Mouse (Mus musculus) cerebellum, adult 9-11 months (tissue): Measurements from ENCODE around the gene Dpm2.

Experiments used
- DNase-seq: peaks from one replicate; pipeline ENCODE4 v3.0.0; 2022

Gene Dpm2

DNA sequence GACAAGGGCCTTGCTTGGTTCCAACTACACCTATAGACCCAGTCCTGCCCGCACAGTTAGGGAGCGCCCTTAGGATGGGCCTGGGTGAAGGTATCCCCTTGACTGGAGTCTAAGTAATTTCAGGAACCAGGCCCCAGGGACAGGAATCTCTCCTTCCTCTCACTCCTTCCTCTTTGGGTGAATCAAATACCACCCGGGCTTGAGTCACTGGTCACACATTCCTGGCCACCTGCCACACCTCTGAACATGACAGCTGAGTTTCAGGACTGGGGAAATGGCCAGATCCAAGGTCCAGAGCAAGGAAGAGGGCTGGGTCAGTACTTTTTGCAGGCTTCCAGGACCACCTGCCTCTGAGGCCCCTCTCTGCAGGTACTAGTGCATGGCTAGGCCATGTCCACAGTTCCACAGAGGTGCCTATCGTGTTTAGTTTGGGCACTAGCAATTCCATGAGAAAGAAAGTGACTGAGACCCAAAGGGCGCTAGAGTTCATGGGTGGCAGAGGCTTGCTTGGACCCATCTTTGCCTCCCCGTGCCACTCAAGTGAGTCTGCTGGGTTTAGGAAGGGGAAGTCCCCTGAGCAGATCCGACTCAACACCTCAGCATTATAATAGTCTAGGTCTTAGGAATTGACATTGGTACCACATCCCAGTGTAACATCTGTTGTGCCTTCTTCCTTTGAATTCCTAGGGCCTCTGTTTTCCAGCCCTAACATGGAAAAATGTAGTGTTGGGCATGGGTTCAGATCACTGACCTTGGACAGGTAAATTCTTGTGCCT, 22.5 kb upstream of the Dpm2 start:
- DNase-seq: peak; percentile 42

DNA sequence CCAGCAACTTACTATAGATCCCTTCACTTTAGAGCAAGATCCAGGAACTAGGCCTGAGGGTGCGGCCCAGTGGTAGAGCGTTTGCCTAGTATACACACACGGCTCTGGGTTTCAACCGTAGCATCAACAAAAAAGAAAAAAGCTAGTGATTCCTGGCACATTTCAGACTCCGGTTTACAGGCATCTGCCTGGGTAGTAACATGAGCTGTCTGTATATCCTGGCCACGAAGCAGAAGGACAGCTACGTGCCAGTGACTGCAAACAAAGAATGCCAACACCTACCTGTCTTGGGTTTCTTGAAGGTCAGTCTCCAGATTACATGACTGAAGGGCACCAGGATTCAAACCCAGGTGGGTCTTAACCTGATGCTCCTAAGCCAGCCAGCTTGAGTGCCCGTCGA, 21.5 kb upstream of the Dpm2 start:
- DNase-seq: no peak

DNA sequence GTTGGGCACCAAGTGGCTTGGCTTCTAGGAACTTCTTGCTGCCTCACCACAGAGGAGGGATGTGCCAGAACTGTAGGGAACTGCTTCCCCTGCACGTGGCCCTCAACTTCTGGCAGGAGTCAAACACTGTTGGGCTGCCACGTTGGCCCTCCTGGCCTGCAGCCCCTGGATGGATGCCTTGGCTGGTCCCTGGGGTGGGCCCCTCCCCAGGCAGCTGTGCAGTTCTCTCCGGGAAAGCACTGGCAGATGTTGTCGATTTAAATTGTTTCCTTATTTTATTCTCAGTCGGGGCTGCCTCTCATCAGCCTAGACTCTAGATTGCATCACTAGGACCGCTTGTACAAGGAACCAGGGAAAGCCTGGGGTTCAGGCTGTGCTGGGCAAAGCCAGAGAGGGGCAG, 20.9 kb upstream of the Dpm2 start:
- peak; percentile 37 for DNase-seq

DNA sequence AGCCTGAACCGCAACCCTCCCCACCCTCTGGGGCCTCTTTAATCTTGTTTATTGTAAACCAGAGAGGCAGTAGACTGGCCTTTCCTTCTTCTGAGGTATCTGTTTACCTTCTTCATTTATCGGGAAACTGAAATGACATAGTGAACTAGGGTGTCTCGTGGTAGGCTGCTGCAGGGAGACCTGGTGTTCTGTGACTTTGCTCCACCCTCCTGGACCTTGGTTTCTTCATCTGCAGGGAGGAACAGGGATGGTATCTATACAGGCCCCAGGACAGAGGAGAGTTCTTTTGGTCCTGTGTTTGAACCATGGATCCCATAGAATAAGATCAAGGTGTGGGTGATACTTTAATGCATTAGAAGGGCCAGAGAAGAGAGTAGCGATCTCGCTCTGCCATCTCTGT, 19.4 kb upstream of the Dpm2 start:
- no peak for DNase-seq

DNA sequence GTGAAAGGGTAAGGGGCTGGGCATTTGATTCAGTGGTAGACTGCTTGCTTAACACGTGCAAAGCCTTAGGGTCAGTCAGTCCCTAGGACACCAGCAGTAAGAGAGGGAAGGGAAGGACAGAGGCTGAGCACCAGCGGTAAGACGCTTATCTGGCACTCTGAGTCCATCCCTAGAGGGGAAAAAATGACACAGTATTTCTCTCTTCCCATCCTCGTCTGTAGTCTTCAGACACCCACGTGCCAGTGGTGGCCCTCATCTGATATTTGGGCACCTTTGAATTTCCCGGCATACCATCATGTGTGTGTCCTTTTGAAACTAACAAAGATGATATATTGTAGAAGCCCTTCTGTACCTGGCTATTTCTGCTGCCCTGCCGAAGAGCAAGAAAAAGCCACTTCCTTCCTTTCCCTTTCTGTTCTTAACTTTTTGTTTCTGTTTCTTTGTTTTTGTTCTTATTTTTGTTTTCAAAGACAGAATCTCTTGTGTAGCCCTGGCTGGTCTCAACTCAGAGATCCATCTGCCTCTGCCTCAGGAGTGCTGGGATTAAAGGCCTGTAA, 17.0 kb upstream of the Dpm2 start:
- no peak for DNase-seq

DNA sequence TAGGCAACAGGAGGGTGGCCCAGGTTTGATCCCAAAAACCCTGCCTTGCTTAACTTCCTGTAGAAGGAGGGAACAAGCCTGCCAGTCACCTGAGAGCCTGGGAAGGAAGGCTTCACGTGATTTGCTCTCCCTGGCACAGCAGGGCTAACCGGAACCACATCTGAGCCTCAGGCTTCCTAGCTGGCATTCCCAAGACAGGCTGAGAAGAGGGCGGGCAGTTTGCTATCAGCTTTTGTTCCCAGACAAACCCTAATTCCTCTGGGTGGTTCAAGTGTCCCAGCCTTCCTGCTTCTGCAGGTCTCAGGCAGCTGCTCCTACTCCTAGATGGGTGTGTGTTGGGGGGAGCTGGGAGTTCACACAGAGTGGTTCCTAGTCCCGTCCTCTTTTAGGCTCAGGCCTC, 15.2 kb upstream of the Dpm2 start:
- no peak for DNase-seq

DNA sequence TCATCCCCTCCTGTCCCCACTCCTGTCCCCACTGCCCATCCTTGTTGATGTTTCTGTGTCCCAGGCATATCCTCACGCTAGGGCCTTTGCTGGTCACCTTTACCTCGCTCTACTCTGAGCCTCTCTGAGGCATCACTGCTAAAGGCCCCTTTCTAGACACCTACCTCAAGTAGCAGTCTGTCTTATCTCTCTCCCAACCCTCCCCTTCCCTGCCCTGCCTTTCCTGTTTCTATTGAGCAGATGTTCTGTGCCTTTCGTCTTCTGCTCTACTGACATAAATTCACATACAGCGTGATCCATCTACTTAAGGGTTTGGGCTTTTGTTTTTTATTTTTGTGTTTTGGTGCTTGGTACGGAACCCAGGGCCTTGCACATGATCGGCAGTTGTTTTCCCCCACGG, 14.6 kb upstream of the Dpm2 start:
- no peak for DNase-seq

DNA sequence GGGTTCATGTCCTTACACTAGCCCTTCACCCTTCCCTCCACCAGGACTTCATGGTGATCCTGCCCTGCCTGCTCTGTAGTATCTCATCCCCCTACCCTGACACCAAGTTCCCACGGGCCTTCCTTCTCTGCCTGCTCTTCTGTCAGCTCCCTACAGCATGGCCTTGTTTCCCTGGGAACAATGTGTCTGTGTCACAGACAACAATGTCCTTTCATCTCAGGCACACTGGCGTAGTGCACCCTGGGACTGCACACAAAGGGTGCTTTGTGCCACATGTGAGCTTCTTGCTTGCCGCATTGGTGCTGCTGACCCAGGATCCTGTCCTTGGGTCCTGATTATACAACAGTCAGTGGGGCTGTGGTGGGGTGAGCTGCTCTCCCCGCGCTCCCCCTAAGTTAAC, 11.1 kb upstream of the Dpm2 start:
- DNase-seq: peak; percentile 50

DNA sequence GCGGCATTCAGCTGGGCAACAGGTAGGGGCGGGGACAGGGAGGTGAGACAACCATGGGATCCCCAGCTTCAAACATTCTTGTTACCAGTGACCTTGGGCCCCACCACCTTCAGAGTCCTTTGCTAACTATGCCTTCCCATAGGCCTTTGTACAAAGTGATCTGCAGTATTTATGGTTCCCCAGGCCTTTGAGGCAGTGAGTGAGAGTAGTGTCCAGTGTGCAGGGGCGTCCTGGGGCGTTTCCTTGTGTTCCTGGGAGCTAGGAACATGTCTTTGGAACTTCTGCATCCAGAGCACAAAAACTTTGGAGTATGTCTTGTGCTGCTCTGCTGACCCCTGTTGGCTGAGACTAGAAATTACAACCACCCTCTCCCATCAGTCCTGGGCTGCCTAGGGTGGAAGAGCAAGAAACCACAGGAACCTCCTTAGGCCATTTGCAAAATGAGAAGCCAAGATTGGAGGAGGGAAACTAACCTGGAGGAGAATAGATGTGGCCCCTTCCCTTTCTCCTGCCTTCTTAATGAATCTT, 4.1 kb upstream of the Dpm2 start:
- DNase-seq: peak; percentile 74

DNA sequence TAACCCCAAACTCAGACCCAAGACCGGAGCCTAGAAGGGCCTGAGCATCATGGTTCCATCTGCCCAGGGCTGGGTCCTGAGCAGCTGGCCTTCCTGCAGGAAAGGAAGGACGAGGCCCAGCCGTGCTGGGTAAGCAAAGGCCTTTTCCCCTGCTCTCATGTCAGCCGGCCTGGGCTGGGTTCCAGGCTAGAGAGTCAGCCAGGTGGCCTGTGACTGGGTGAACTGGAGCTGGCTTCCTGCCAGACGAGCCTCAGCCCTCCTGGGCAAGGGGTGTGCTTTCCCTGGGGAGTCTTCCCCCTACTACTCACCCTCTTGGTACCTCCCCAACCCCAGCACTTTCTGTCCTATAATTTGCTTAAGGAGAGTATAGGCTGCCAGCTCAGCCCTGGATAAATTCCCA, 2.5 kb upstream of the Dpm2 start:
- peak; percentile 72 for DNase-seq

DNA sequence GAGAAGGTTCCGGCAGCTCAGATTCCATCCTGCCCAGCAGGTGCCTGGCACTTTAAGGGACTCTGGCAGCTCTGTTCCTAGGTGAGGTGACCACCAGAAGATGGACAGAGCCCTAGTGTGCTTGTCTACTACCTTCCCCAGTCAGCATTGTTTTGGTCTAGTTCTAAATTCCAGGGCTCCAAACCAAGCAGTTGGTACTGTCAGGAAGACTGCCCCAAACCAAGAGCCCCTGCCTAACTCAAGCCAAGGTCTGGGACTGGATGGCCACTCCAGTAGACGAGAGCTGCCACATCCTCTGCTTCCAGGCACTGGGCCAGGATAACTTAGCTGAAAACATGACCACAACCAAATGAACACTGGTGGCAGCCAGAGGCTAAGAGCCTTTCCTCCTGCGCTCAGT, 1.7 kb upstream of the Dpm2 start:
- DNase-seq: peak; percentile 58

DNA sequence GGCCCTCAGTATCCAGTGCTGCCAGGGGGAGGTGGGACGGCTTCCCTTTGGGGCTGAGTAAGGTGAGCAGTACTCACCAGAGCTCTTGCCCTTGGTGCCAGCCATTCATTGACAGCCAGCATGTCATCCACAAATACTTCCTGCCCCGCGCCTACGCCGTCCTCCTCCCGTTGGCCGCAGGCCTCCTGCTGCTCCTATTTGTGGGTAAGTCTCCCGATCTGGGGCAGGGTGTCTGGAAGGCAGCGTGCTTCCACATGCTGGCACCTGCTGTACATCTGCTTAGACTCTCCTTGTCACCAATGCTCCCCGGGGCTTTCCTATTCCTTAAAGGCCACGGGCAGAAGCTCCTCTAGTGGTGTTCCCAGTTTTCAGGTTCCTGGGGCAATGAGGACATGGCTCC, 1.5 kb downstream of the Dpm2 start:
- peak; percentile 57 for DNase-seq

DNA sequence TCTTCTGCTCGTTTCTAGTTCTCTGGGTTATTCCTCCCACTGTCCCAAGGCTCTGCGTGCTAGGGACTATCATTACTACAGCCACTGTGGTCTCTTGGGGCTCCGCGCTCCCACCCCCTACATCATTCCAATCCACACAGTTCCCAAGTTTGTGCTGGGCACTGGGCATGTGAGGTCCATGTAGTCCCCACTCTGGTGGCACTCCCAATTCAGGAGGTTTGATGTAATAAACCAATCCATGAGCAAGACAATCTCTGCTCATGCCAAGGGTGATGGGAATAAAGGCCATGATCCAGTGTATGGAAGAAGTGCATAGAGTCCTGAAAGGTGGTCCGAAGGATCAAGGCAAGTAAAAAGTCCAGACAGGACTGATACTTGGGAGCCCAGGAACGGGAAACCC, 3.8 kb downstream of the Dpm2 start, which contains the start of gene Pip5kl1:
TSS of gene Pip5kl1 (plus strand) at position 301 of the 400 bp plus-strand sequence.
- no peak for DNase-seq

DNA sequence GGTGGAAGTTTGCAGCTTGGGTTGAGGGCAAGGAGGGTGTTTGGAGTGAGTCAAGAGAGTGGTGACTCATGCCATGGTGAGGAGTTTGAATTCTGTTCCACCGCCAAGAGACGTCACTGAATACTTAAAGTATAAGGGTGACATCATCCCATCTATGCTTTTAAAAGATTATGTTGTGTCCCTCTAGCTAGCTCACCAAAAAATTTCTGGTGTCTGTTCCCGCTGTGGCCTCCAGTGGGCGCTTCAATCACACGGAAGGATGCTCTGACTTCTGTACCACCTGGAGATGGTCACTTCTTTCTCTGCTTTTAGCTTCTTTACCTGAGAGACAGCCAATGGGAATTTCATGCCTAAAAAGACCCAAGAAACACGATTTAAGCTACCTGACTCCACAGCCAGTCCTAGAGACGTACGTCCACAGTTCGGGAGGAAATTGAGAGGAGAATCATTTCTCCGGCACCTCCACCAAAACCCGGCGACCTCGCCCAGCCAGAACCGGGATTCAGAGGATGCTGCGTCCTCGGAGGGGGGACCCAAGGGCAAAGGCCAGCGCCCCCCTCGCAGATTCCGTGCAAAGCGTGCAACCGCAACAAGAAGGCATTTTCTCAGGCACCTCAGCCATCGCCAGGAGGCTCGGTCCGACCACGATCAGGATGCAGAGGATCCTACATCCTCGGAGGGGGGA, 4.4 kb downstream of the Dpm2 start:
- peak; percentile 80 for DNase-seq

DNA sequence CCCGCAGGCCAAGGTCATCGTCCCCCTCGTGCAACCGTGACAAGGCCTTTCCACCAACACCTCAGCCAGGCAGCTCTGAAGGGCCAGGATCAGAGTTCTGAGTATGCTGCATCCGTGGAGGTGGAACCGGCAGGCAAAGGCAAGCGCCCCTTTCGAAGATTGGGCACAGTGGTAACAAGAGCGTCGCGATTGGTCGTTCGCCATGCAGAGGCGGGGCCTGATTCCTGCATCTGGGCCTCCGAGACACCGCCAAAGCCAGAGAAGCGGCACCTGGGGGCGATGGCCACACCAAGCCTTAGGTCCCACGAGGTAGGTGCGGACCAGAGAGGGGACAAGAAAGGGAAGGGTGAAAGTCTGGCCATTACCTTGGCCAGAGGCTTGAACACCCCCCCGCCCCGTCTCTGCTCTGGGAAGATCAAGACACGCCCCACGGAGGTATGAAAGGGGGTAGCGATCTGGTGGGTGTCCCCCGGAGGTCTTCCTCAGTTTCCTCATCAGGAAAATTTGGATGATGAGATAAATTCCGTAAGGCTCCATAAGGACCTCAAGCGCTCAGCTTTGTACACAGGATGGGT, 5.0 kb downstream of the Dpm2 start, which contains the start of gene 9430097D07Rik:
TSS of gene 9430097D07Rik (minus strand) at position 99 of the 575 bp plus-strand sequence.
- peak; percentile 84 for DNase-seq

DNA sequence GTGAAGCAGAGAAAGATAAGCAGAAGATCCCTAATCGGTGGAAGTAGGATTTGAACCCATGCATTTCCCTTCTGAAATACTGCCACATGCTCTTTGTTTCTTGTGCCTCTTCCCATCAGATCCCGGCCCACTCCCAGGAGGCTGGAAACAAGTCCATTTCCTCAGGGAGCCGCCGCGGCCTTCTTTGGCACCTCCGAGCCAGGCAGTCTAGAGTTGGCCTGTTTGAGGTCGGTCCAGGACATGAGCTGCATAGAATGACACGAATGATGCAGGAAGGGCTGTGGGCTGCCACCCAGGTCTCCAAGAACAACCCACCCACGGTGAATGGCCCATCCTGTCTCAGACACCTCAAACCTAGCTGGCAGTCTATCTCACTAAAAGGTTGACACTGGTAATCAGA, 5.9 kb downstream of the Dpm2 start:
- DNase-seq: peak; percentile 50

DNA sequence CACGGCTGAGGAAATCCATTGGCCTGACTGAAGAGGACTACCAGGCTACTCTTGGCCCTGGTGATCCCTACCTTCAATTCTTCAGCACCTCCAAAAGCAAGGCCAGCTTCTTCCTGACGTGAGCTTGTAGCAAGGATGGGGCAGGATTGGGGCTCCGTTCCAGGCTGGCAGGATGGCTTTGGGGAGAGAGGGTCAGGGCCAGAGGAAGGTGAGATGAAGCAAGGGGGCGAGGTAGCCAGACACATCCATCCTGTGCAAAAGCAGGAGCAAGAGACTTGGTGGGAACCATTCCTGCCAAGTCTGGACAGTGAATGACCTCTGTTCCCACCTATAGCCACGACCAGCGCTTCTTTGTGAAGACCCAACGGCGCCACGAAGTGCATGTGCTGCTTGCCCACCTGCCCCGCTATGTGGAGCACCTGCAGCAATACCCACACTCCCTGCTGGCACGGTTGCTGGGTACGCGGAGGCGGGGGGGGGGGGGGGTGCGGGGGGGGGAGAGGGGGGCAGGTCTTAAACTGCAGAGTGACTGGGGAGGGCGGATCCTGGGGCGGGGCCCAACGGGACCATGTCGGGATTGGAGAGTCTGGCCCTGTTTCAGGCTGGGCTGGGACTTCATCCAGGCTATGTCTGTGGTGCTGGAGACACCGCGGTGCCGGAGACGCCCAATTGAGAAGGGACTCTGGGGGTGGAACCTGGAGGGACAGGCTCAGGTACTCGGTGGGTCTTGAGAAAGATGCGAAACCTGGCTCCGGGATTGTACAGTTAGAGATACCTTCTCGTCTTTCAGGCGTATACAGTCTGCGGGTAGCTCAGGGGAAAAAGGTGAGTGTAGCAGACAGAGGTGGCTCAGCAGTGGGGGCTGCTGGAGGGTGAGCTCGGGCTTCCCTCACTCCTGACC, 7.7 kb downstream of the Dpm2 start:
- DNase-seq: peak; percentile 71

DNA sequence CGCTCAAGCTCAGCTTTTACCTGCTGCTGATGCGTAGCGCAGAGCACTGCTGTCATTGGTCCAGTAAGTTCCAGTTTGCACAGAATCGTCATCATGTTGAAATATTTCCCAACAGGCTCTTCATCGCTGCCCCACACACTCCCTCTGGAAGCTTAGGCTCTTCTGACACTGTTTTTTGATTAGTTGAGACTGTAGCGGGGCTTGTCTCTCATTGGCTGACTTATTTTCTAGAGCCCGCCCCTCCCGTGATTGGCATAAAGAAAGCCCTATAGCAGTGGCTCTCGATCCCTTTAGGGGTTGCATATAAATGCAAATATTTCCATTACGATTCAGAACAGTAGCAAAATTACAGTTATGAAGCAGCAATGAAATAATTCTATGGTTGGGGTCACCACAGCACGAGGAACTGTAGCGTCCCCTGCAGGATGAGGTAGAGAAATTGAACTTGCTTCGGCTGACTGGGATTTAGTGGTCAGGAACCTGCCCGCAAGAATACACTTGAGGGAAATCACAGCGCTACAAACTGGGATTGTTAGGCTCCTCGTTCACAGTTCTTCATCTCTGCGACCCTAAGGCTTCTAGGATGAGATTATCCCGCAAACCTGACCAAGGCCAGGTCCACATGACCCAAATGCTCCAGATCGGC, 10.9 kb downstream of the Dpm2 start:
- peak; percentile 78 for DNase-seq

DNA sequence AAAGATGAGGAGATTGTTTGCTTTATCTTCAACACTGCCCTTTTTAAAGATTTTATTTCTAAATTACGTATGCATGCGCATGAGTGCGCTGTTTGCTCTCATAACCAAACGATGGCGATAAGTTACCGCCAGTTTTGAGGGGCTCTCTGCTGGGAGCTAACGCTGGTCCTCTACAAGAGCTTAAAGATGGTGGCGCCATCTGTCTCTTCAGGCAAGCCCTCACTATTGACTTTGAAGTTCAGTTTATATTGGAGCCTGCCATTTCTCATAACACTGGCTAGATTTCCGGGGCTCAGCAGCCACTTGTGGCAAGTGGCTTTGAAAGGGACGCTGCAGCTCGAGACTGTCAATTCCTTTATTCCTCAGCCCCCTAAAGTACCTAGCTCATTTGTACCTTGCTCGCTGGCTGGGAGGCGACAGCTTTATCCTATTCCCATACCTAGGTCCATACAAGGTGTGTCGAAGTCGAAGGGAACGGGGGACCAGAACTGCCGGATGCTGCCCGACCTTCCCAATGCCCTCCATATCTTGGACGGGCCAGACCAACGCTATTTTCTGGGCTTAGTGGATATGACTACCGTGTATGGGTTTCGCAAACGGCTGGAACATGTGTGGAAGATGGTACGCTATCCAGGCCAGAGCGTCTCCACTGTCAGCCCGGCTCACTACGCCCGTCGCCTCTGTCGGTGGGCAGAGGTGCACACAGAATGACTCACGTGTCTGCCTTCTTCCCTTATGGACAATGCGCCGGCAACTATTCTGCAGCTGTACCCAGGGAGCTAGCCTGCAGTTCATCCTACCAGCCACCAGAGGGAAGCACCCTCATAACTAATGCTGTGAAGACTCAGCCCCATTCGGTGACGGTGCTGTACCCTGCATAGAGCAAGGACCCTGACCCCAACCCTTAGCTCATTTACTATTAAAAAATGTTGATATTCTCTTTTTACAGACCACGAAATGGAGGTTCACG, 12.5 kb downstream of the Dpm2 start:
- peak; percentile 86 for DNase-seq

DNA sequence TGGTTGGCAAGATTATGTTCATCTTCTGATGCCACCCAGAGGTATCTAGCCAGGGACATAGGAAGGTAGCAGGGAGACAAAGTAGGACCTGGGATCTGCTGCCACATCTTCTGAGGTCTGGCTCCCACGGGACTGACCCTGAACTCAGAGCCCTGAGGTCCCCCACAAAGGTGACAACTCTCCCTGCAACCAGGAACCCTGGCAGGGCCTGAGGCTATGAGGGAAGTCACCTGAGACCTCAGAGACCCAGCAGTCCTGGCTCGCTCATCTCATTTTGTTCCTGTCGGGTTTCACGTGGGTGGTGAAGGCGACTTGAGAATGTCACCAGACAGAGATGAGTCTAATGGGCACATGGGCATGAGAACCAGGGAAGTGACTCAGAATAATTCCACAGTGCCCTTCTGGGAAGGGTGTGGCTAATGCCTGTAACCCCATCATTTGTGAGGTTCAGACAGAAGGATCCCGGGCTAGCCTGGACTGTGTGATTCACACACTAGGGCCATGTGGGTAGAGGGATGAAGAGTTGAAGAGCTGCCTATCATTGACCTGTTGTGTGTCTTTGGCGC, 14.6 kb downstream of the Dpm2 start:
- DNase-seq: peak; percentile 62
